Mouse (Mus musculus): Measurements from ENCODE around the gene Lmbrd2.

DNA sequence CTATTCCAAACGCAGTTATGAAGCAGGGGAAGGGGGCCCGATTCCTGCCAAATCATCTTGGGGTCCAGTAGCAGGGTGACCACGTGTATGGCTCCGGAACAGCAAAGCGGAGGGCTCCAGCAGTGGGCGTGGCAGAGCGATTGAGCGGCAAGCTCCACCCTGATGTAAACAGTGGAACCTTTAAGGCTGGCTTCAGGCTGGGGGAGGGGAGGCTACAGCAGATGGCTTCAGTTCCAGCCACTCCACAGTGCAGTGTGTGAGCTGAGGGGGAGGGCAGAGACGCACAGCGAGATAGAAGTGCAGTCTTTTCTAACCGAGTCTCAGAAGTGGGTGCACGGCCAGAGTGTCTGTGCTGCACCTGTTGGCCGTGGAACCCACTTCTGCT is 46.0 kb upstream of the Lmbrd2 start:
- TF ChIP-seq CTCF (IDR thresholded peaks at IDR 0.05; ENCODE audit: borderline replicate concordance, control insufficient read depth, extremely low read depth, insufficient read depth, low read length, poor library complexity) (no peak), POLR2A (IDR thresholded peaks at IDR 0.05; ENCODE audit: control insufficient read depth, extremely low read depth, insufficient read depth, low read length, poor library complexity) (no peak)

Data from thymus, adult 2 months (tissue).